Mouse (Mus musculus): ENCODE results near the gene Cfl2. TPM values are rescaled to one million over a fixed set of nuclear protein-coding genes. Genes with fewer than 3 reads are reported as not detected.

The Cfl2 gene
- 0.95 and 1.2 TPM in 2 replicates for polyA plus RNA-seq (2012; rRNA removed)

GRCm38 (mm10) chr12:54862606-54863535 lies at the start of gene Cfl2:
Gene Cfl2, minus strand, starts transcription at chr12:54862877.

Other genes starting within 250 kb of the Cfl2 start
- gene Sptssa, start 206.3 kb downstream of the Cfl2 start, polyA plus RNA-seq (2012; rRNA removed), result 36.5 and 43.3 TPM in 2 replicates
- 2.1 and 3.6 TPM in 2 replicates for gene Eapp, start 167.0 kb downstream of the Cfl2 start, polyA plus RNA-seq (2012; rRNA removed)
- 17.1 and 18.1 TPM in 2 replicates for gene Snx6, start 67.2 kb downstream of the Cfl2 start, polyA plus RNA-seq (2012; rRNA removed)
- gene Gm20403, start 123.7 kb upstream of the Cfl2 start, polyA plus RNA-seq (2012; rRNA removed), result not detected in 2 replicates
- 0.34 and 0.67 TPM in 2 replicates for gene Baz1a, start 151.5 kb upstream of the Cfl2 start, polyA plus RNA-seq (2012; rRNA removed)
- 0.98 and 1.4 TPM in 2 replicates for gene 2700097O09Rik, start 217.2 kb upstream of the Cfl2 start, polyA plus RNA-seq (2012; rRNA removed)
- gene Srp54a, start 217.4 kb upstream of the Cfl2 start, polyA plus RNA-seq (2012; rRNA removed), result 5.9 and 6.8 TPM in 2 replicates

Measured in stomach, adult 2 months (tissue).